Mouse (Mus musculus): Measurements from ENCODE around the gene Vmn2r52. TPM values are rescaled to one million over a fixed set of nuclear protein-coding genes. Genes with fewer than 3 reads are reported as not detected.
"Not testable (repeated sequence)": the region's sequence is repeated elsewhere in the genome, so short reads cannot be mapped to it uniquely, and the experiment has no call there.

Gene Vmn2r52
- not detected for total RNA-seq (2022)

GRCm38 (mm10) chr7:10176473-10176872 is at the start of gene Vmn2r52:
Vmn2r52 (minus strand) TSS chr7:10176573.
- DNase-seq (ENCODE audit: low spot score), result no peak

GRCm38 (mm10) chr7:10105641-10106040 is 70.7 kb downstream of the Vmn2r52 start, which contains the start of gene Vmn2r51:
Vmn2r51 (minus strand) TSS chr7:10105741.
- not testable (repeated sequence) for DNase-seq (ENCODE audit: low spot score)

Other genes with a start within 250 kb of the Vmn2r52 start
- gene Vmn2r48, start 223.0 kb downstream of the Vmn2r52 start, total RNA-seq (2022), result not detected
- not detected for gene Vmn2r49, start 184.3 kb downstream of the Vmn2r52 start, total RNA-seq (2022)
- not detected for gene Vmn2r50, start 123.3 kb downstream of the Vmn2r52 start, total RNA-seq (2022)
- gene Vmn2r51, start 70.8 kb downstream of the Vmn2r52 start, total RNA-seq (2022), result not detected
- gene Vmn1r66, start 101.4 kb upstream of the Vmn2r52 start, total RNA-seq (2022), result not detected